Mouse (Mus musculus) central nervous system, embryonic 18 days (tissue): ENCODE results near the gene Tspyl4. TPM values are rescaled to one million over a fixed set of nuclear protein-coding genes. Genes with fewer than 3 reads are reported as not detected.

Experiments
- polyA plus RNA-seq: library from polyadenylated mRNA; depleted of rRNA; stranded (reverse); fragments of >200 nt; gene quantifications from 2 replicates; pipeline ENCODE4 v1.2.3, GENCODE M21; 2012; rRNA removed

The Tspyl4 gene
- 244 and 252 TPM in 2 replicates for polyA plus RNA-seq

GRCm38 (mm10) chr10:34297299-34297979 is at the start of gene Tspyl4:
TSS of gene Tspyl4 (plus strand) at chr10:34297442.

GRCm38 (mm10) chr10:34281962-34282388 is 15.3 kb upstream of the Tspyl4 start, which contains the start of gene Tspyl1:
TSS of gene Tspyl1 (plus strand) at chr10:34282190.

Other genes with a start within 250 kb of the Tspyl4 start
- 0.52 and 0.70 TPM in 2 replicates for gene Calhm5, start 200.9 kb upstream of the Tspyl4 start, polyA plus RNA-seq
- gene Calhm6, start 169.5 kb upstream of the Tspyl4 start, polyA plus RNA-seq: 0.35 and 0.61 TPM in 2 replicates
- 5.5 and 7.3 TPM in 2 replicates for gene Dse, start 89.7 kb upstream of the Tspyl4 start, polyA plus RNA-seq
- 75.1 and 75.2 TPM in 2 replicates for gene Tspyl1, start 15.3 kb upstream of the Tspyl4 start, polyA plus RNA-seq
- 0.08 and 1.0 TPM in 2 replicates for gene Col10a1, start 92.5 kb downstream of the Tspyl4 start, polyA plus RNA-seq
- gene Nt5dc1, start 121.1 kb downstream of the Tspyl4 start, polyA plus RNA-seq: 1.0 and 1.5 TPM in 2 replicates
- gene Frk, start 186.0 kb downstream of the Tspyl4 start, polyA plus RNA-seq: 0.30 and 0.40 TPM in 2 replicates